Mouse (Mus musculus) large intestine, adult 2 months (tissue): ENCODE data around the gene Rap1gap. TPM values are rescaled to one million over a fixed set of nuclear protein-coding genes. Genes with fewer than 3 reads are reported as not detected.

Experiments
- DNase-seq: peaks from one replicate; pipeline ENCODE4 v3.0.0-alpha.2; 2012; ENCODE audit warnings: low read depth, low spot score
- WGBS: fragments of 180-500 bp; shearing (Covaris S2); methylation state at CpG from one replicate; pipeline ENCODE4 v1.1.7; 2018; 5-methylcytosine and 5-hydroxymethylcytosine counted together
- polyA plus RNA-seq: library from polyadenylated mRNA; depleted of rRNA; stranded (reverse); fragments of >200 nt; gene quantifications from 2 replicates; pipeline ENCODE4 v1.2.3, GENCODE M21; 2012

Rap1gap gene
- polyA plus RNA-seq, 1 experiment = 45.2 TPM

GRCm38 (mm10) chr4:137660364-137661077 lies 4.0 kb upstream of the Rap1gap start:
- 65% methylated on average over 10 of the region's 10 CpGs for WGBS
- DNase-seq = no peak

DNA sequence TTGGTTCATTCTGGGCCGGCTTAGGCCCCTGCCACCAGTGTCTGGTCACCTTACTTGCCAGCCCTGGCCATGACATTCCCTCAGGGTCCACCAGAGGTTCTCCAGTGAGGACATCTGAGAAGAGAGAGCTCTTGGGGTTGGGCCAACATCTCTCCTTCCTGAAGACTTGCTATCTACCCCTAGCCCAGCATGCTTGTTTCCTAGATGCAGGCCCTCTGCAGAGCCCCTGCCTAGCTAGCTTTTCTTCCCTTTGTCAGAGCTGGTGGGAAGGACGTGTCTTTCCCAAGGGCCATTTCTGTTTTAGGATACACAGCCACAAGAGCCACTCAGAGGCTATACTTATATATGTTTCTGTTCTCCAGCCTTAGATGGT lies 3.5 kb upstream of the Rap1gap start:
- 73% methylated on average over 2 of the region's 2 CpGs for WGBS
- DNase-seq = no peak

- 88% methylated on average over 6 of the region's 6 CpGs for WGBS
- DNase-seq = no peak
Measured at GRCm38 (mm10) chr4:137661547-137661946, 3.0 kb upstream of the Rap1gap start.

DNA sequence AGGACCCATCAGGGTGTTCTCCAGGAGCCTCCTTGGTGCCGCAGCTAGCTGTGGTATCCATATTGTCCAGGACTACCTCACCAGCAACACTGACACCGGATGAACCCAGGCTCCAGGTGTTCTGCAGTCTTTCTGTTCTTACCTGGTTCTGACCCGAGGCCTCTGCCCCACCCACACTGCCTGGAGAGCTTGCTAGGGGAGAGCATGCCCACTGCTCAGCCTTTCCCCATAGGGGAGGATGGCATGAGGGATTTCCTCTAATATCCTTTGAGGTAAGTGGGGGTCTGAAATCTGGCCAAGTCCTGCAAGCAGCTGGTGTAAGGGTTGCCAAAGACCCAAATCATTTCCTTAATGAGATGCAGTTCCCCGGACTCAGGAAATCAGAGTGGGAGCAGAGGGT lies 1.0 kb upstream of the Rap1gap start:
- WGBS = 61% methylated on average over 4 of the region's 4 CpGs

GRCm38 (mm10) chr4:137664980-137665675 lies 602 bp downstream of the Rap1gap start:
- no peak for DNase-seq
- 13% methylated on average over 15 of the region's 15 CpGs for WGBS

More for the DNA sequence above, 1.0 kb upstream of the Rap1gap start:
- DNase-seq = no peak

DNA sequence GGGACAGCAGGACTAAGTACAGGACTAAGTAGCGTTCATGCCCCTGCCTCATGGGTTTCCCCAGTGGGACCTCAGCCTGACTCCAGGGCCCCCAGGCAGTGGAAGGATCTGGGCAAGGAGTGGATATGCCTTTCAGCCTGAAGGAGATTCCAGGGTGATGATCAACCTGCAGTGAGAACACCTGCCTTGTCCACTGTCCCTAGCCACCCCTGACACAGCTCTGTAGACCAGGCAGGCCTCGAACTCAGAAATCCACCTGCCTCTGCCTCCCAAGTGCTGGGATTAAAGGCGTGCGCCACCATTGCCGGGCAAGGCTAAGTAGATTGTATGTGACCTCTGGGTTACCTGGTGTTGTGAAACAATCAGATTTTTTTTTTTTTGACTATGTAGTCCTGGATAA lies 1.3 kb downstream of the Rap1gap start:
- no peak for DNase-seq
- WGBS = 89% methylated on average over 5 of the region's 5 CpGs

DNA sequence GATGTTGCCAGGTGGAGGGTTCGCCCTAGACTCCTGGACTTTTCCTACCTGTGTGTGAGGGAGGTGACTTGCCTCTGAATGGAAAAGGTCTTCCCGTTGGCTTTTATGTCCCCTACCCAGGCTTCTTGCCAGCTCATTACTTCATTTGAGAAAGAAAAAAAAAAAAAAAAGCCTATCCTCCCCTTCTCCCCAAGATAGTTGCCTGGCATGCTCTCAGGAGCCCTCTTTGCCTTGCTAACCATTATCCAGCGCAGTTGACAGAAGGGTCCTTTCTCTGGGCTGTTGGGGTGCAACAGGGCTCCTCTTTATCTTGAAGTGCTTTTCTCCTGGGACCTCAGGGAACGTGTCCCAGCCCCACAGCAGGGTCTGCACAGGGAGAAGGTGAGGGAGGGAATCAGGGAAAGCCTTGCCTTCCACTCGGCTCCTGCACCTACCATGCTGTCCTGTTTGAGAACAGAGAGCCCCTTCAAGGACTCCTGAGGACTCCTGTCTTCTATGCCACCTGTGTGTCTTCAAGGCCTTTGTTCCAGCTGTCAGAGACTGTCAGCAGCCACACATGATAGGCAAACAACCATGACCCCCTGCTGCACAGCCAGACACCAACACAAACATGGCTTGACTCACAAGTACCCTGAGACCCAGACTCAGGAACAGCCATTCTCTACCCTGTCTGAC lies 1.9 kb downstream of the Rap1gap start:
- WGBS = 57% methylated on average over 5 of the region's 5 CpGs
- no peak for DNase-seq

GRCm38 (mm10) chr4:137666958-137667345 lies 2.4 kb downstream of the Rap1gap start:
- no peak for DNase-seq
- 72% methylated on average over 8 of the region's 8 CpGs for WGBS

DNA sequence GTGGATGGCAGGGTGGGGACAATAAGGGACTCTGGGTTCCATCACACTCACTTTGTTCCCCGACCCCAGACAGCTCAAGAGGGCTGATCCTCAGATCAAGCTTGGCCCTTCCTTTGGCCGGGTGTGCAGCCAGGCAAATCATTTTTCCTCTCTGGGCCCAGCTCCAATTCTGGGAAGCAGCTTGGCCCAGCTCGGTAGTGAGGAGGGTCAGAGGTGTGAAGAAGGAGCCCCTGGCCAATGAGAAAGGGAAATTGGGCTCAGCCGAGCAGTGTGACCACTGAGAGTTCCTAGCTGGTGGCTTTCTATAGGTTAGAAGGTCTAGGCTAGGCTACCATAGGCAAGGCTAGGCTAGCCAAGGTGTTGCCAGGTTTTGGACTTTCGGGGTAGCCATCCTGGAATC lies 3.2 kb downstream of the Rap1gap start:
- no peak for DNase-seq

GRCm38 (mm10) chr4:137671711-137672500 lies 7.4 kb downstream of the Rap1gap start:
- WGBS = 28% methylated on average over 13 of the region's 13 CpGs
- DNase-seq = no peak

More for the DNA sequence above, 3.2 kb downstream of the Rap1gap start:
- 52% methylated on average over 5 of the region's 5 CpGs for WGBS

DNA sequence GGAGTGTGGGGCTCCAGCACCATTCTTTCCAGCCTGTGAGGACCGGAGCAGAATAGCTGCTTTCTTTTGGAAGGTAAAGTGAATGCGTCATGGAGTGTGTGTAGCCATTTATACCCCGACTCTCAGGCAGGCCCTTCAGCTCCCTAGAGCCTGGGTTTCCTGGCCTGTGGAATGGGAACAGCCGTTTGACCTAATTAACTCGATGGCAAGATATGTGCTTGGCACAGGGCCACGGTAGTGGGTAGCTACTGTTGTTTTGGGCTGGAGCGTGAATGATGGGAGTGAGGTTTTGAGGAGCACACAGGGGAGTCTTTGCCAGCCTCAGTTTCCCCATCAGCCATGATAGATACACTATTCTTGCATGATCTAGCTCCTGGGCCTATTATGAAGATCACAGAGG lies 11.0 kb downstream of the Rap1gap start:
- no peak for DNase-seq
- 59% methylated on average over 7 of the region's 7 CpGs for WGBS

DNA sequence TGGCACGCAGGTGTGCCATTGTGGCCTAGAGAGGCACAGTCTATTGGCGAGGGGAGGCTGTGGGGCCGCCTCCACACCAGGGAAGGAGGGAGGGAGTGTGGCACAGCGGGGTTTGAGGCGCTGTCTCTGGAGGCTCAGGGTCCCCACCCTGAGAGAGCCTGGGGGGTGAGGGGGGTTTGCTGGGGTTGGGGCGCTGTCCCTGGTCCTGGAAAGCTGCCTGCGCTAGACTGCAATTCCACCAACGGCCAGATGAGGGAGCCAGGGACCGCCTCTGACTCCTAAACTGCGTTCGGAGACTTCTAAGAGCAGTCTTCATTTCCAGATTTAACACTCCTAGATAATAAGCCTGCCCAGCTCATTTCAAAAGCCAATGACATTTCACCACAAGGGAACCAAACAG lies 11.5 kb downstream of the Rap1gap start:
- 11% methylated on average over 11 of the region's 11 CpGs for WGBS
- DNase-seq = no peak

DNA sequence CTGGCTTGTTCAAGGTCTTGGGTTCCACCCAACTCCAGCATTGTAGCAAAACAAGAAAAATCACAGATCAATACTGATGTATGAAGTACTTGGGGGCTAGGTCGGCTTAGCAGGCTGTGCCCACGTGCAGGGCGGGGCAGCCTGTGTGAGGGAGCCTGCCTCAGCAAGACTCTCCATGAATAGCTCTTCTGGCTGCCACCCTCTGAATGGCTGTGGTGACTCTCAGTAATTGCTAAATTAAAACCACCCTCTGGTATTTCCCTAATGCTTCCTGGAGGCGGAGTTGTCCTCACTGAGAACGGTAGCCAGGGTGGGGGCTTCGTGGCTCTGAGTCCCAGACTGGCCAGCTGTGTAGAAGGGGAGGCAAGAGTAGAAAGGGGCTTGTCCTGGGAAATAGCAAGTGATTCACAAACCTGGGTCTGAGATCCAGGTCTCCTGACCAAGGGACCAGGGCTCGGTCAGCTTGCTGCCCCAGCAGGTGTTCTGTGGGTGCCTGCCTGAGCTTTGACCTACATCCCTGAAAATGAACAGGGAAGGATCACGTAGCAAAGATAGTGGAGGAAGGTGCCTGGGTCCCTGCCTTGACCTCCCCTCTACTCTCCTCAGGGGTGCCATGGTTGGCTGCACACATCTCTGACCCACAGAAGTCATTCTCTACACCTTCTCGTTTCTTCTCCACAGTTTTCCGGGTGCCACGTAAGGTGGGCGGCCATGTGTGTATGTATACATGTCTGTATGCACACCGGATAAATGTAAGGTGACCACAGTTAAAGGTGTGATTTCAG lies 12.4 kb downstream of the Rap1gap start:
- WGBS = 54% methylated on average over 13 of the region's 13 CpGs
- DNase-seq = no peak

GRCm38 (mm10) chr4:137677906-137678305 lies 13.4 kb downstream of the Rap1gap start:
- DNase-seq = no peak
- WGBS = 70% methylated on average over 5 of the region's 5 CpGs

GRCm38 (mm10) chr4:137678568-137678967 lies 14.0 kb downstream of the Rap1gap start:
- 70% methylated on average over 9 of the region's 9 CpGs for WGBS

GRCm38 (mm10) chr4:137679979-137680550 lies 15.5 kb downstream of the Rap1gap start:
- WGBS = 70% methylated on average over 2 of the region's 2 CpGs

More at GRCm38 (mm10) chr4:137678568-137678967, 14.0 kb downstream of the Rap1gap start:
- DNase-seq = no peak

GRCm38 (mm10) chr4:137680721-137681120 lies 16.2 kb downstream of the Rap1gap start:
- no peak for DNase-seq
- WGBS = 63% methylated on average over 7 of the region's 7 CpGs

More at GRCm38 (mm10) chr4:137679979-137680550, 15.5 kb downstream of the Rap1gap start:
- DNase-seq = no peak

DNA sequence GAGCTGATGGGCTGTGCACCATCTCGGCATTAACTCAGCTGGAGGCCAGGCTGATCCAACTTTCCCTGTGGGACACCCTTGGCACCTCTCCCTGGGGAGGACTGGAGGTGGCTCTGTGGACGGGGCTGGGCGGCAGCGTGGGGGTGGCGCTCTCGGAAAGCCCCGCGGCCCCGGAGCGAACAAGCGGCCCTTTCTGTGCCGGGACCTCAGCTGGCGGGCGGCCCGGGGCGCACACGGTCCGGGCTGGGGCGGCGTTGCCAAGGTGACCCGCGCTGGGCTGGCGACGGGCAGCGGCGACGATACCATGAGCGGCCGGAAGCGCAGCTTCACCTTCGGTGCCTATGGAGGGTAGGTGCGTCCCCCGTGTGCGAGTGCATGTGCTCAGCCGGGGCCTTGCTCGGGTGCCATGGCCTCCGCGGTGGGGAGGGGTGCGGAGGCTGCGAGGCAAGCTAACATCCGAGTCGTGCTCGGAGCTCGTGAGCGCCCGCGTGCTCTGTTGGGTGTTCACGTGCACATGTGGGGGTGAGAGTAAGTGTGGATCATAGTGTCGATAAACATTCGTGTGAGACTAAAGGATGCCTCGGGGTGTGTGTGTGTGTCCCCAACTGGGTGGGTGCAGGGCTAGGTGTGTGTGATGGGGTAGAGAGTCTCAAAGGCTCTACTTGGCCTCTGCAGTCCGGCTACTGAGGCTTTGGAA lies 17.0 kb downstream of the Rap1gap start:
- 4% methylated on average over 52 of the region's 52 CpGs for WGBS
- DNase-seq = no peak
